Mouse (Mus musculus): ENCODE measurements around the gene Gm10643. TPM values are rescaled to one million over a fixed set of nuclear protein-coding genes. Genes with fewer than 3 reads are reported as not detected.

The Gm10643 gene
- polyA plus RNA-seq, 1 experiment: 0.48 TPM

- Histone ChIP-seq H3K36me3 (ENCODE audit: control insufficient read depth, insufficient read depth, low read length) (no peaks in the 10 kb centered on the region), H3K27me3 (ENCODE audit: control insufficient read depth, insufficient read depth, low read length) (no peaks in the 10 kb centered on the region), H3K4me3 (ENCODE audit: low read depth, low read length) (no peak overlapping the region), H3K4me1 (ENCODE audit: control insufficient read depth, insufficient read depth, insufficient read length, low read length) (peaks cover 27% of the 10 kb centered on the region), H3K27ac (ENCODE audit: insufficient read depth, low read depth, low read length) (no peak overlapping the region)
- WGBS: 74% methylated on average over 3 of the region's 3 CpGs
- TF ChIP-seq CTCF (IDR thresholded peaks at IDR 0.05; ENCODE audit: extremely low read depth, insufficient read length, insufficient replicate concordance, low read depth, low read length) (no peak), POLR2A (IDR thresholded peaks at IDR 0.05; ENCODE audit: low read depth, low read length) (no peak)
Measured at GRCm38 (mm10) chr8:84071921-84072320, 7.0 kb upstream of the Gm10643 start.

GRCm38 (mm10) chr8:84070667-84071066 lies 5.7 kb upstream of the Gm10643 start:
- WGBS: 68% methylated on average over 2 of the region's 2 CpGs
- Histone ChIP-seq H3K27ac (ENCODE audit: insufficient read depth, low read depth, low read length) (no peak overlapping the region), H3K27me3 (ENCODE audit: control insufficient read depth, insufficient read depth, low read length) (no peaks in the 10 kb centered on the region), H3K36me3 (ENCODE audit: control insufficient read depth, insufficient read depth, low read length) (no peaks in the 10 kb centered on the region), H3K4me1 (ENCODE audit: control insufficient read depth, insufficient read depth, insufficient read length, low read length) (peaks cover 27% of the 10 kb centered on the region), H3K4me3 (ENCODE audit: low read depth, low read length) (no peak overlapping the region)
- TF ChIP-seq POLR2A (IDR thresholded peaks at IDR 0.05; ENCODE audit: low read depth, low read length) (no peak), CTCF (IDR thresholded peaks at IDR 0.05; ENCODE audit: extremely low read depth, insufficient read length, insufficient replicate concordance, low read depth, low read length) (no peak)

GRCm38 (mm10) chr8:84070241-84070640 lies 5.3 kb upstream of the Gm10643 start:
- Histone ChIP-seq H3K27ac (ENCODE audit: insufficient read depth, low read depth, low read length) (no peak overlapping the region), H3K4me3 (ENCODE audit: low read depth, low read length) (no peak overlapping the region), H3K36me3 (ENCODE audit: control insufficient read depth, insufficient read depth, low read length) (no peaks in the 10 kb centered on the region), H3K4me1 (ENCODE audit: control insufficient read depth, insufficient read depth, insufficient read length, low read length) (peaks cover 27% of the 10 kb centered on the region), H3K27me3 (ENCODE audit: control insufficient read depth, insufficient read depth, low read length) (no peaks in the 10 kb centered on the region)
- no peak for TF ChIP-seq CTCF (IDR thresholded peaks at IDR 0.05; ENCODE audit: extremely low read depth, insufficient read length, insufficient replicate concordance, low read depth, low read length)
- TF ChIP-seq POLR2A (IDR thresholded peaks at IDR 0.05; ENCODE audit: low read depth, low read length): no peak
- WGBS: 80% methylated on average over 5 of the region's 5 CpGs

GRCm38 (mm10) chr8:84069750-84070149 lies 4.8 kb upstream of the Gm10643 start:
- 54% methylated on average over 2 of the region's 2 CpGs for WGBS
- peak overlapping the region; percentile 52 for H3K27ac ChIP-seq (ENCODE audit: insufficient read depth, low read depth, low read length)

DNA sequence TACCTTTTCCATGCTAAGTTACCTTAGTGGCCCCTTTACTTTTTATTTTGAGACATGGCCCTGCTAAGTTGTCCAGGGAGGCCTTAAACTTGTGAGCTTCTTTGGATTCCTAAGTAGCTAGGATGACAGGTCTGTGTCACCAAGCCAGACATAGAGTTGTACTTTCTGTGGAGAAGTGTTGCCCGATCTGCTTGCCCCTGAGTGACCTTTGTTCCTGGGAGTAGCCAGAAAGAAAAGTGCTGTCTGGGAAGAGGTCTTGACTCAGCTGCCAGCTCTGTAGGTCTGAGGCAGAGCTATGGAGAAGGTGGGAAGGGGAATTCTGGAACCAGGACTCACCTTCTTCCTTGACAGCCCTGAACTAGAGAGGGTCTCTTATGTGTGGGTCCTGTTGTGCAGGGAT lies 4.2 kb upstream of the Gm10643 start:
- TF ChIP-seq CTCF (IDR thresholded peaks at IDR 0.05; ENCODE audit: extremely low read depth, insufficient read length, insufficient replicate concordance, low read depth, low read length): no peak
- no peak for TF ChIP-seq POLR2A (IDR thresholded peaks at IDR 0.05; ENCODE audit: low read depth, low read length)
- Histone ChIP-seq H3K4me3 (ENCODE audit: low read depth, low read length) (0 out of 2 replicates have a peak overlapping the region, but pooled peaks have one; percentile 1), H3K27ac (ENCODE audit: insufficient read depth, low read depth, low read length) (peak overlapping the region; percentile 72)

More at GRCm38 (mm10) chr8:84069750-84070149, 4.8 kb upstream of the Gm10643 start:
- Histone ChIP-seq H3K4me1 (ENCODE audit: control insufficient read depth, insufficient read depth, insufficient read length, low read length) (peaks cover 27% of the 10 kb centered on the region), H3K27me3 (ENCODE audit: control insufficient read depth, insufficient read depth, low read length) (no peaks in the 10 kb centered on the region), H3K4me3 (ENCODE audit: low read depth, low read length) (no peak overlapping the region), H3K36me3 (ENCODE audit: control insufficient read depth, insufficient read depth, low read length) (no peaks in the 10 kb centered on the region)
- TF ChIP-seq POLR2A (IDR thresholded peaks at IDR 0.05; ENCODE audit: low read depth, low read length) (no peak), CTCF (IDR thresholded peaks at IDR 0.05; ENCODE audit: extremely low read depth, insufficient read length, insufficient replicate concordance, low read depth, low read length) (no peak)

GRCm38 (mm10) chr8:84068316-84069035 lies 3.5 kb upstream of the Gm10643 start:
- 51% methylated on average over 12 of the region's 12 CpGs for WGBS
- H3K4me1 ChIP-seq (ENCODE audit: control insufficient read depth, insufficient read depth, insufficient read length, low read length): peaks cover 27% of the 10 kb centered on the region
- H3K36me3 ChIP-seq (ENCODE audit: control insufficient read depth, insufficient read depth, low read length): no peaks in the 10 kb centered on the region
- no peaks in the 10 kb centered on the region for H3K27me3 ChIP-seq (ENCODE audit: control insufficient read depth, insufficient read depth, low read length)
- no peak overlapping the region for H3K4me3 ChIP-seq (ENCODE audit: low read depth, low read length)
- H3K27ac ChIP-seq (ENCODE audit: insufficient read depth, low read depth, low read length): peak overlapping the region; percentile 72
- TF ChIP-seq CTCF (IDR thresholded peaks at IDR 0.05; ENCODE audit: extremely low read depth, insufficient read length, insufficient replicate concordance, low read depth, low read length) (no peak), POLR2A (IDR thresholded peaks at IDR 0.05; ENCODE audit: low read depth, low read length) (no peak)

More for the DNA sequence above, 4.2 kb upstream of the Gm10643 start:
- Histone ChIP-seq H3K36me3 (ENCODE audit: control insufficient read depth, insufficient read depth, low read length) (no peaks in the 10 kb centered on the region), H3K4me1 (ENCODE audit: control insufficient read depth, insufficient read depth, insufficient read length, low read length) (peaks cover 27% of the 10 kb centered on the region), H3K27me3 (ENCODE audit: control insufficient read depth, insufficient read depth, low read length) (no peaks in the 10 kb centered on the region)
- WGBS: 9% methylated on average over 1 of the region's 1 CpGs

DNA sequence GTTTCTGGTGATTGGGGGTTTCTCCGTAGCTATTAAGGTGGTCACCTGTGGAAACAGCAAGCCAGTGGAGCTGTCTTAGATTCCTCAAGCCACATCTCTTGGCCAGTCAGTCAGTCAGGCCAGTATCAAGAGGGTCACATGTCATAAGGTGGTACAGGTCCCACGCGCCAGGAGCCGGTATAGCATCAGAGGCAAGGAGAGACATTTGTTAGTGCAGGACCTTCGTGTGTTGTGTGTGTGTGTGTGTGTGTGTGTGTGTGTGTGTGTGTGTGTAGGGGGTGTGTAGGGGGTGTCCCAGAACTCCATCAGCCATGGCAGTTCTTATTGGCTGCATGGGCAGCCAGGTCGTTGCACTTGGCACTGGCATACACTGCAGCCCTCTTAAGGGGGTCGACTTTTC lies 3.0 kb upstream of the Gm10643 start:
- Histone ChIP-seq H3K4me1 (ENCODE audit: control insufficient read depth, insufficient read depth, insufficient read length, low read length) (peaks cover 27% of the 10 kb centered on the region), H3K4me3 (ENCODE audit: low read depth, low read length) (peak overlapping the region; percentile 10), H3K27me3 (ENCODE audit: control insufficient read depth, insufficient read depth, low read length) (no peaks in the 10 kb centered on the region), H3K36me3 (ENCODE audit: control insufficient read depth, insufficient read depth, low read length) (no peaks in the 10 kb centered on the region), H3K27ac (ENCODE audit: insufficient read depth, low read depth, low read length) (peak overlapping the region; percentile 48; the same call in 1 of the 2 replicates)
- WGBS: 83% methylated on average over 7 of the region's 7 CpGs
- no peak for TF ChIP-seq POLR2A (IDR thresholded peaks at IDR 0.05; ENCODE audit: low read depth, low read length)
- no peak for TF ChIP-seq CTCF (IDR thresholded peaks at IDR 0.05; ENCODE audit: extremely low read depth, insufficient read length, insufficient replicate concordance, low read depth, low read length)
